ENCODE assay signal across 9 mouse cellular contexts in the genomic region with DNA sequence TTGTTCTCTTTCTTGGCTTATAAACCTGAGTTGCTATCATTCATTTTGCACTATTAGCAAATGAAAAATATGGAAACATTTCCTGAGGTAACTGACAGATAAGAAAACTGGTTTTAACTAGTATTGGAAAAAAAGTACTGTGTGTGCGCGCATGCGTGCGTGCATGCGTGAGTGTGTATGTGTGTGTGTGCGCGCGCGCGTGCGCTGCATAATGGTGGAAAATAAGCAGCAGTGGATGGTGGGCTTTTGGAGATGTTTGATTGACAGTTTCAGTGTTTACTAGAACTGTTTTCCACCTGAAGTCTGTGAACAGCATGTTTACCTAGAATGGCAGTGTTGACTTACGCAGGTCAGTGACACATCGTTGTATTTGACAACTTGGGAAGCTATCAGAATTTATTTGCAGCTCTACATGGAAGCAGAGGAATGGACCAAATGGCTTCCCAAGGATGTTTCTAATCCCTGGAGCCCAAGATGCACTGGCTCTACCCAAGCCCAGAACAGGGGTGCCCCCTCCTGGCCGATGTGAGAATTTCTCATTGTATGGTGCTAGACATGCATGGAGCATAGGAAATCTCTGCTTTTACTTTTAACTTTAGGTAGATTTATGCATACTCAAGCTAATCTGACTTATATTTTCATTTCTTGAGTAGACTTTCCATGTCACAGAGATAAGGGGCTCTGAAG.
DNase-seq lines count a peak whose midpoint lies in the region; ATAC-seq and TF ChIP-seq lines count a peak whose summit lies in the region.
"Had no signal": no experiment of that assay in that cellular context is flagged by ENCODE, and none has a peak within 500 bp of the region (broad histone marks: within the 10 kb centered on the region; RNA-seq: fewer than 3 reads in every experiment).

No protein-coding gene starts in this region.

- TF ChIP-seq CTCF in G1E (IDR thresholded peaks at IDR 0.05; ENCODE audit: low read depth, low read length): peak; percentile 58; the same call in 1 of the 2 replicates

- H3K4me3 ChIP-seq in G1E (ENCODE audit: low read depth, low read length): no peak overlapping the region
- no peak overlapping the region for H3K4me3 ChIP-seq in forebrain, embryonic 16.5 days (replicated peaks; ENCODE audit: low read length)
- H3K4me3 ChIP-seq in hindbrain, embryonic 11.5 days (ENCODE audit: low read depth, low read length): no peak overlapping the region
- H3K4me3 ChIP-seq: limb, embryonic 12.5 days had no signal

- no peak overlapping the region for H3K9ac ChIP-seq in forebrain, embryonic 16.5 days (replicated peaks; ENCODE audit: low read depth, low read length)
- no peak overlapping the region for H3K9ac ChIP-seq in hindbrain, embryonic 11.5 days (ENCODE audit: low read depth, low read length)
- H3K9ac ChIP-seq: limb, embryonic 12.5 days had no signal

- WGBS in forebrain, embryonic 16.5 days: 80% methylated on average over 14 of the region's 14 CpGs
- 88% methylated on average over 14 of the region's 14 CpGs for WGBS in hindbrain, embryonic 11.5 days

- H3K4me1 ChIP-seq in G1E (ENCODE audit: insufficient read depth, low read depth, low read length): no peaks in the 10 kb centered on the region
- H3K4me1 ChIP-seq in forebrain, embryonic 16.5 days (replicated peaks; ENCODE audit: control insufficient read depth, insufficient read depth, low read length): no peaks in the 10 kb centered on the region
- no peaks in the 10 kb centered on the region for H3K4me1 ChIP-seq in hindbrain, embryonic 11.5 days (replicated peaks; ENCODE audit: control insufficient read depth, insufficient read depth, low read length)

- peak; percentile 28; the same call in 1 of the 2 replicates for ATAC-seq in G1E (ENCODE audit: extremely low read depth, insufficient number of reproducible peaks, low FRiP score, poor library complexity, severe bottlenecking)
- peak; percentile 65; the same call in 1 of the 2 replicates for ATAC-seq in cerebellum, adult (ENCODE audit: insufficient number of reproducible peaks, low FRiP score, low TSS enrichment)
- ATAC-seq in forebrain, embryonic 16.5 days: peak; percentile 95
- peak; percentile 86 for ATAC-seq in hindbrain, embryonic 11.5 days (ENCODE audit: low FRiP score)

- no peaks in the 10 kb centered on the region for H3K9me3 ChIP-seq in G1E (replicated peaks)
- no peaks in the 10 kb centered on the region for H3K9me3 ChIP-seq in forebrain, embryonic 16.5 days (ENCODE audit: control insufficient read depth, low read length)
- H3K9me3 ChIP-seq in hindbrain, embryonic 11.5 days (ENCODE audit: control insufficient read depth, low read length): no peaks in the 10 kb centered on the region
- H3K9me3 ChIP-seq: limb, embryonic 12.5 days had no signal

- no peaks in the 10 kb centered on the region for H3K36me3 ChIP-seq in G1E (replicated peaks)
- H3K36me3 ChIP-seq in forebrain, embryonic 16.5 days (ENCODE audit: control insufficient read depth, insufficient read depth): no peaks in the 10 kb centered on the region
- no peaks in the 10 kb centered on the region for H3K36me3 ChIP-seq in hindbrain, embryonic 11.5 days (ENCODE audit: control insufficient read depth, insufficient read depth, low read length)
- H3K36me3 ChIP-seq: limb, embryonic 12.5 days had no signal

- DNase-seq in G1E (ENCODE audit: low spot score): no peak
- peak; percentile 93 for DNase-seq in hindbrain, embryonic 11.5 days (ENCODE audit: low spot score)
- peak; percentile 57 to 86 for DNase-seq in layer of hippocampus, adult 8-10 months (ENCODE audit: low spot score in 2 of 2)
- DNase-seq in lung, postnatal 25 days (ENCODE audit: low spot score): peak; percentile 74
- DNase-seq in retina, postnatal 7 days (ENCODE audit: low read depth, low spot score): peak; percentile 74
- DNase-seq in urinary bladder, postnatal 10 days (ENCODE audit: low spot score): peak; percentile 53

- no peak overlapping the region for H3K4me2 ChIP-seq in forebrain, embryonic 16.5 days (ENCODE audit: low read length)
- no peak overlapping the region for H3K4me2 ChIP-seq in hindbrain, embryonic 11.5 days (replicated peaks; ENCODE audit: low read depth, low read length)
- H3K4me2 ChIP-seq: limb, embryonic 12.5 days had no signal

- no peak overlapping the region for H3K27ac ChIP-seq in forebrain, embryonic 16.5 days (ENCODE audit: low read length)
- H3K27ac ChIP-seq in hindbrain, embryonic 11.5 days (ENCODE audit: low read depth, low read length): no peak overlapping the region
- H3K27ac ChIP-seq: limb, embryonic 12.5 days had no signal

- H3K27me3 ChIP-seq in G1E (ENCODE audit: insufficient read depth, low read length): no peaks in the 10 kb centered on the region
- H3K27me3 ChIP-seq in forebrain, embryonic 16.5 days (replicated peaks; ENCODE audit: control insufficient read depth, insufficient read depth, low read length): no peaks in the 10 kb centered on the region
- H3K27me3 ChIP-seq in hindbrain, embryonic 11.5 days (ENCODE audit: control insufficient read depth, insufficient read depth, low read length): no peaks in the 10 kb centered on the region

Comparison
In these comparisons a context has a peak if more than half of its experiments do, and no peak if none do; other contexts are left out.
1. ATAC-seq: peak in every context shown above with its lines; median percentile 95 in forebrain, embryonic 16.5 days; 86 in hindbrain, embryonic 11.5 days; 65 in cerebellum, adult; 28 in G1E.